Mouse (Mus musculus) small intestine, adult 2 months (tissue): Measurements from ENCODE around the gene Gan. TPM values are rescaled to one million over a fixed set of nuclear protein-coding genes. Genes with fewer than 3 reads are reported as not detected.

Source experiments
- H3K27ac ChIP-seq: fragments of 200-500 bp; 2 replicates; pipeline ENCODE4 v1.5.1; 2012; ENCODE audit warnings: low read depth, low read length, control low read depth, inconsistent platforms; ENCODE audit not compliant: insufficient read depth
- H3K27me3 ChIP-seq: fragments of 200-500 bp; 2 replicates; pipeline ENCODE4 v1.6.1; 2012; ENCODE audit warnings: mild to moderate bottlenecking, moderate library complexity, low read length, inconsistent platforms; ENCODE audit not compliant: control insufficient read depth, insufficient read depth
- H3K36me3 ChIP-seq: fragments of 200-500 bp; 2 replicates; pipeline ENCODE4 v1.6.1; 2012; ENCODE audit warnings: mild to moderate bottlenecking, low read length, control low read depth, inconsistent platforms; ENCODE audit not compliant: control insufficient read depth, insufficient read depth
- H3K4me1 ChIP-seq: fragments of 200-500 bp; 2 replicates; pipeline ENCODE4 v1.6.1; 2012; ENCODE audit warnings: low read length, inconsistent platforms, mixed read lengths; ENCODE audit not compliant: control insufficient read depth, insufficient read depth, insufficient read length
- H3K4me3 ChIP-seq: fragments of 200-500 bp; 2 replicates; pipeline ENCODE4 v1.5.1; 2012; ENCODE audit warnings: low read depth, mild to moderate bottlenecking, control low read depth, inconsistent platforms, low read length, moderate library complexity
- CTCF ChIP-seq: fragments of 200-500 bp; IDR thresholded peaks from 2 replicates; pipeline ENCODE4 v1.5.1; 2012; ENCODE audit warnings: low read depth, mild to moderate bottlenecking, control low read depth, inconsistent platforms, low read length, moderate library complexity, mixed read lengths; ENCODE audit not compliant: insufficient replicate concordance, insufficient read length; ENCODE audit errors: extremely low read depth
- POLR2A ChIP-seq: fragments of 200-500 bp; IDR thresholded peaks from 2 replicates; pipeline ENCODE4 v1.6.1; 2012; ENCODE audit warnings: low read depth, mild to moderate bottlenecking, control low read depth, inconsistent platforms, low read length, moderate library complexity
- WGBS: fragments of 180-500 bp; shearing (Covaris S2); methylation state at CpG from one replicate; pipeline ENCODE4 v1.1.7; 2018; 5-methylcytosine and 5-hydroxymethylcytosine counted together
- polyA plus RNA-seq: library from polyadenylated mRNA; depleted of rRNA; stranded (reverse); fragments of >200 nt; gene quantifications from 2 replicates; pipeline ENCODE4 v1.2.3, GENCODE M21; 2012

The Gan gene
- polyA plus RNA-seq, 1 experiment = 4.6 TPM

DNA sequence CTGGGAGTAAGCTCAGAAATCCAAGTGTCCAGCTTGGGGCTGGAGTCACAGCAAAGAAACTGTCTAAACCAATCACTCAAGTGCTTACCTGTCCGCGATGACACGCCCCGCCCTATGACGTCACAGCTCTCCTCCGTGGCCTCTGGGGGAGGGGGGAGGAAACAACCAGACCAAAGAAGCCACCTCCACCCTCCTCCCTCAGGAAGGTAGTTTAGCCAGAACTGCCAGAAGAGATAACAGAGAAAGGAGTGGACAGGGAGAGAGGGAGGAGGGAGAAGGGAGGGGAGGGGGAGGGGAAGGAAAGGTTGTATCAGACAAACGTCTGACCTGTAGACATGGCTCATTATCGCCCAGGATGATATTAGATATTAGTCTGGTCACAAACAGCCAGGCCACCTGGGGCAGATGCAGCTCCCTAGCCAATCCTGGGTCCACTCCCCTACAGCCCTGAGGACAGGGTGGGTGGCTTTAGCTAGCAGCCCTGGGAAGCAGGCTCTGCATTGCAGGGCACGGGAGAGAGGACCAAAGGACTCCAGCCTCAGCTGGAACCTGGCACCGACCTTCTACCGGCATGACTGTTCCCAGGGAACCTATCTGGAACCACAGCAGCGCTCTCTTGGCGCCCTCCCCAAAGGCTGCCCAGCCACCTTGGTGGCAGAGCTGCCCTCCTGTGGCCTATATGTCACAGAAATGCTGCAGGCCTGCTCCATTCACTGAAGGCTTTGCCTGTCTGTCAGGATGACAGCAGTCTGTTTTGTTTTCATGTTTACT, 42.1 kb upstream of the Gan start:
- H3K4me1 ChIP-seq = peaks cover 25% of the 10 kb centered on the region
- no peaks in the 10 kb centered on the region for H3K36me3 ChIP-seq
- H3K4me3 ChIP-seq = peak overlapping the region; percentile 23
- no peaks in the 10 kb centered on the region for H3K27me3 ChIP-seq
- WGBS = 8% methylated on average over 13 of the region's 13 CpGs
- peak overlapping the region; percentile 91 for H3K27ac ChIP-seq
- no peak; the same call in 1 of the 2 replicates for TF ChIP-seq POLR2A
- TF ChIP-seq CTCF = no peak

DNA sequence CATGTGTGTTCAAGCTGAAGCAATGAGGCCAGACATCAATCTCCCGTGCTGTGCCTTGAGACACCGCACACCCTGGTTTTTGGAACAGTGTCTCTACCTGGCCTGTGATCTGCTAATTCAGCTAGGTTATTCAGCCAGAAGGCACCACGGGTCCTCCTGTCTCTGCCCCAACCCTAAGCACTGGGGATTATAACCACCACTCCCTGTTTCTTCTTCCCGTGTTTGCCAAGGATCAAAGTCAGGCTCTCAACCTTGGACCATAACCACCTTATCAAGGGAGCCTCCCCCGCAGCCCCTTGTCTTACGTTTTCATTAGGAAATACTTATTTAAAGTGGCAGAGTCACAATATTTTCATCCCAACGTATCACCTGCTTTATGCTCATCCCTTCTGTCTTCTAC, 41.4 kb upstream of the Gan start:
- peaks cover 26% of the 10 kb centered on the region for H3K4me1 ChIP-seq
- H3K4me3 ChIP-seq = no peak overlapping the region
- TF ChIP-seq CTCF (no peak), POLR2A (no peak)
- no peaks in the 10 kb centered on the region for H3K27me3 ChIP-seq
- H3K27ac ChIP-seq = peak overlapping the region; percentile 91
- H3K36me3 ChIP-seq = no peaks in the 10 kb centered on the region
- WGBS = 26% methylated on average over 7 of the region's 7 CpGs

DNA sequence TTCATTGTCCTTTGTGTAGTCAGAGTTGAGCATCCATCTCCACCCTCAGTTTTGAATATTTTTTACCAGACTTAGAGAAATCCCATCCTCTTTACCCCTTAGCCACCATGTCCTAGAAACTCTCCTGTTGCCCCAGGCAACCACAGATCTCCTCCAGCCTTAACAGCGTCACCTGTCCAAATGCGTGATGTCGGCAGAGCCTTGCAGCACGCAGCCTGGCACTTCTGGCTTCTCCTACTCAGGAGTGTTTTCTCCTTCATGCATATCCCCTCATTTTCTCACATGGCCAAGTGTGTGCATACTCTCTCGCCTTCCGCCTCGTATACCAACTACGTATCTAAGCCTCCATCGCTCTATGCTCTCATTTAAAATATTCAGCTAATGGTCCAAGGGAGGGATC, 39.5 kb upstream of the Gan start:
- TF ChIP-seq CTCF (no peak), POLR2A (no peak)
- 95% methylated on average over 9 of the region's 9 CpGs for WGBS
- no peaks in the 10 kb centered on the region for H3K36me3 ChIP-seq
- no peaks in the 10 kb centered on the region for H3K27me3 ChIP-seq
- H3K4me3 ChIP-seq = no peak overlapping the region
- H3K4me1 ChIP-seq = peaks cover 29% of the 10 kb centered on the region
- H3K27ac ChIP-seq = no peak overlapping the region

DNA sequence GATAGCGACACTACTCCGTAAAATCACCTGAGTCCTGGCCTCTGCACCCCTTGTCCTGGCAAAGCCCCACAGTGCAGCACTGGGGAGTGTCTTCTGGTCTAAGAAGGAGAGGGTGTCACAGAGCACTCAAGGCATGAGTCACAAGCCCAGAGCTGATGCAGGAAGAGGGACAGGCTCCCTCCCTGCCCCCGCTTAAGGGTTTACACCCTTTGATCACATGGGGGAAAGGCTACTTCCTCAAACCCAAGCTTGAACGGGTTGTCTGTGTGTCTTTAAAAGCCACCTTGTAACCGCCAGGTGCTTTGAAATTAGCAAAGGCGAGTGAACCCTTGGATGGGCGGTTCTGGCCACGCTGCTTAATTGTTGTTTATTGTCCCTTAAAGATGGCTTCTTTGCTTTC, 36.7 kb upstream of the Gan start:
- TF ChIP-seq CTCF = no peak
- TF ChIP-seq POLR2A = no peak
- 19% methylated on average over 8 of the region's 8 CpGs for WGBS
- Histone ChIP-seq H3K4me1 (peaks cover 29% of the 10 kb centered on the region; the same call in 1 of the 2 replicates), H3K36me3 (no peaks in the 10 kb centered on the region), H3K27ac (peak overlapping the region; percentile 99), H3K4me3 (no peak overlapping the region), H3K27me3 (no peaks in the 10 kb centered on the region)

DNA sequence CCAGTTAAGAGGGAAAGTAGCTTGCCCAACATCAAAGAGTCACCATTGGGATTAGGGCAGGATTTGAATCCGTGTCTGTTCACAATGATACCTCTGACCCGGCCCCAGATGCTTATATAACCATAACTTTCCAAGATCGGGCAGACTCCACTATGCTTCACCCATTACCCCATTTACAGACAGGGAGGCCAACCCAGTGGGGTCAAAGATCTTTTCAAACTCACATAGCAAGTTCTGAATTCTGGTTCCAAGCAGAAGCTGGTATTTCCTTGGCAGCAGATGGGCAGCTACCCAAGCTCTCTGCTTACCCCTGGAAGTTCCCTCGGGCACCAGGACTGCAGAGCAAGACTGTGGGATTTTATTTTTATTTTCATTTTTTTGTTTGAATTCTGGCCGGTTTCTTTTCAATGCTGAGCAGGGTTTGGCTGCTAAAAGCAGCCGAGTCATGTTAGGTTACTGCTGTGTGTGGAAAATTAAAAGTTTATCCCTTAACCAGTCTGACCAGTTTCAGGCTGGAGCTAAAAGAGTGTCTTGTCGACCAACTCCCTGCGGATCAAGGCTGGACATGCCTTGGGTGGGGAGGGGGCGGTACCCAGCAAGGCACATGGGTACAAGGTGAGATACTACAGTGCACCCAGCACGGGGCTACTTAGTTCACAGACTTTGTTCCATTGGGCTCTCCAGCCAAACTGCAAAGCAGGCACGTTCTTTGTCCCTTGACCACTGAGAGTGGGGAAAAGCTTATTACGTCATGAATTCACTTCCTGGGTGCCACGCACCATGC, 33.9 kb upstream of the Gan start:
- peaks cover 20% of the 10 kb centered on the region; the same call in 1 of the 2 replicates for H3K4me1 ChIP-seq
- H3K27me3 ChIP-seq = no peaks in the 10 kb centered on the region
- WGBS = 23% methylated on average over 13 of the region's 13 CpGs
- TF ChIP-seq CTCF = no peak
- no peak for TF ChIP-seq POLR2A
- H3K36me3 ChIP-seq = no peaks in the 10 kb centered on the region
- H3K27ac ChIP-seq = peak overlapping the region; percentile 70
- H3K4me3 ChIP-seq = no peak overlapping the region

DNA sequence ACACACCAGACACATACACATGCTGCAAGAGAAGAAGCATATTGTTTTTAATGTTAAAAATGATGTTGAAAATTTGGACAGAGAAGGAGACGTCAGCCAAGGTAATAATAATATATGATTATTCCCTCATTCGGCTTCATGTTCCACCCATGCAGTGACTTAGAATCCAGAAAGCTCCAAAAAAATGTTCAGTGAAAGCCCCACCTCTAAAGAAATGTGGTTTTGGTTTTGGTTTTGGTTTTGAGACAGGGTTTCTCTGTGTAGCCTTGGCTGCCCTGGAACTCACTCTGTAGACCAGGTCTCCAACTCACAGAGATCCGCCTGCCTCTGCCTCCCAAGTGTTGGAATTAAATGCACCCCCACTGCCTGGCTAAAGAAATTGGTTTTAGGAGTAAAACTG, 32.1 kb upstream of the Gan start:
- Histone ChIP-seq H3K27ac (no peak overlapping the region; the same call in 1 of the 2 replicates), H3K4me3 (no peak overlapping the region), H3K27me3 (no peaks in the 10 kb centered on the region), H3K36me3 (no peaks in the 10 kb centered on the region), H3K4me1 (peaks cover 20% of the 10 kb centered on the region; the same call in 1 of the 2 replicates)
- 79% methylated on average over 3 of the region's 3 CpGs for WGBS
- no peak for TF ChIP-seq CTCF
- no peak for TF ChIP-seq POLR2A

DNA sequence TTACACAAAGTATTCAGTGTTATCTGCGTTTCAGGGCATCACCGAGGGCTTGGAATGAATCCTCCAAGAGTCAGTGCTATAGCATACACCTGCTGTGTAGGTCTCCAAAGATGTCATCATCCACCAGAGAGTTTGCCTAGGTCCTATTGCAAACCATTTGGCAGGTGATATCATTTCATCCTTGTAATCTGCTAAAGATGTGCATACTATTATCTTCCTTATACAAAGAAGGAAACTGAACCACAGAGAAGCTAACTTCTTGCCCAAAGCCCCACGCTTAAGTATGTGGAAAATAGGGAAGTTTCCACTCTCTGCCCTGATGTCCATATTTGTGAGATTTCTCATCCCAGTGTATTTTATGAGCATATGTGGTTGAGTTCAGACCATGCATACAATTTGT, 31.5 kb upstream of the Gan start:
- no peak overlapping the region for H3K4me3 ChIP-seq
- H3K27ac ChIP-seq = no peak overlapping the region; the same call in 1 of the 2 replicates
- TF ChIP-seq CTCF (no peak), POLR2A (no peak)
- WGBS = 95% methylated on average over 3 of the region's 3 CpGs
- H3K27me3 ChIP-seq = no peaks in the 10 kb centered on the region
- H3K4me1 ChIP-seq = peaks cover 21% of the 10 kb centered on the region; the same call in 1 of the 2 replicates
- no peaks in the 10 kb centered on the region for H3K36me3 ChIP-seq
